In genomic region chr14:21034271-21034670, GRCm38 (mm10) we compare ENCODE assay signal across 24 mouse cellular contexts. TPM values are rescaled to one million over a fixed set of nuclear protein-coding genes. Genes with fewer than 3 reads are reported as not detected.
DNase-seq lines count a peak whose midpoint lies in the region; ATAC-seq and TF ChIP-seq lines count a peak whose summit lies in the region.
"Had no signal": no experiment of that assay in that cellular context is flagged by ENCODE, and none has a peak within 500 bp of the region (broad histone marks: within the 10 kb centered on the region; RNA-seq: fewer than 3 reads in every experiment).

No protein-coding gene starts in this region.

- intact Hi-C loops in heart, postnatal 10 days (cut with DNase I): no loop called here

- no peaks in the 10 kb centered on the region for H3K4me1 ChIP-seq in midbrain, embryonic 11.5 days (ENCODE audit: control insufficient read depth, insufficient read depth, low read length)
- H3K4me1 ChIP-seq in midbrain, embryonic 10.5 days: 0 out of 2 replicates have a peak, but pooled peaks cover 2% of the 10 kb centered on the region
- H3K4me1 ChIP-seq in hindbrain, embryonic 11.5 days (replicated peaks; ENCODE audit: control insufficient read depth, insufficient read depth, low read length): no peaks in the 10 kb centered on the region
- H3K4me1 ChIP-seq: forebrain, embryonic 12.5 days; forebrain, embryonic 15.5 days; hindbrain, embryonic 13.5 days had no signal

- DNase-seq in layer of hippocampus, adult 2 months (ENCODE audit: low spot score in 2 of 2): no peak
- DNase-seq in layer of hippocampus, adult 9-11 months: no peak
- peak; percentile 8 for DNase-seq in midbrain, embryonic 11.5 days (ENCODE audit: low spot score, missing footprints)
- DNase-seq in midbrain, embryonic 10.5 days (ENCODE audit: low spot score): no peak
- peak; percentile 74 for DNase-seq in naive thymus-derived CD4-positive, alpha-beta T cell, adult 2 months (ENCODE audit: low read depth)
- DNase-seq in hindbrain, embryonic 11.5 days (ENCODE audit: low spot score): no peak
- no peak for DNase-seq in heart, postnatal 10 days
- DNase-seq: adrenal gland, adult 2 months; adrenal gland, postnatal 14 days; cerebellum, adult 11 months; cerebellum, adult 2 months; cerebellum, adult 9-11 months; cerebellum, postnatal 25 days; embryo, embryonic 11 days; gastrocnemius, postnatal 36 days; heart, adult 2 months had no signal

- H3K9me3 ChIP-seq in midbrain, embryonic 11.5 days (ENCODE audit: control insufficient read depth, low read length): no peaks in the 10 kb centered on the region
- H3K9me3 ChIP-seq in midbrain, embryonic 10.5 days (replicated peaks): no peaks in the 10 kb centered on the region
- H3K9me3 ChIP-seq in hindbrain, embryonic 11.5 days (ENCODE audit: control insufficient read depth, low read length): no peaks in the 10 kb centered on the region
- H3K9me3 ChIP-seq: forebrain, embryonic 12.5 days; forebrain, embryonic 15.5 days; heart, embryonic 10.5 days; heart, embryonic 13.5 days; hindbrain, embryonic 13.5 days had no signal

- no peak overlapping the region for H3K4me3 ChIP-seq in layer of hippocampus, adult 2 months
- no peak overlapping the region for H3K4me3 ChIP-seq in midbrain, embryonic 11.5 days (ENCODE audit: low read depth, low read length)
- H3K4me3 ChIP-seq in midbrain, embryonic 10.5 days: no peak overlapping the region
- H3K4me3 ChIP-seq in hindbrain, embryonic 11.5 days (ENCODE audit: low read depth, low read length): no peak overlapping the region
- H3K4me3 ChIP-seq: forebrain, embryonic 12.5 days; forebrain, embryonic 15.5 days; heart, adult 2 months; heart, embryonic 10.5 days; heart, embryonic 13.5 days; hindbrain, embryonic 13.5 days had no signal

- H3K36me3 ChIP-seq in midbrain, embryonic 11.5 days (ENCODE audit: control insufficient read depth, insufficient read depth, low read length): 0 out of 2 replicates have a peak, but pooled peaks cover 4% of the 10 kb centered on the region
- peaks cover 88% of the 10 kb centered on the region for H3K36me3 ChIP-seq in midbrain, embryonic 10.5 days
- H3K36me3 ChIP-seq in hindbrain, embryonic 11.5 days (ENCODE audit: control insufficient read depth, insufficient read depth, low read length): 0 out of 2 replicates have a peak, but pooled peaks cover 2% of the 10 kb centered on the region

- no peak for TF ChIP-seq CTCF in layer of hippocampus, adult 2 months (conservative IDR thresholded peaks at IDR 0.05)

- no peak for ATAC-seq in midbrain, embryonic 11.5 days (ENCODE audit: low FRiP score)
- ATAC-seq in CD4-positive, CD25-positive, alpha-beta regulatory T cell, adult 4 months: peak; percentile 33
- ATAC-seq in hindbrain, embryonic 11.5 days (ENCODE audit: low FRiP score): no peak
- ATAC-seq: forebrain, embryonic 15.5 days; hindbrain, embryonic 16.5 days; intestine, postnatal 0 days had no signal

- H3K4me2 ChIP-seq in midbrain, embryonic 11.5 days: no peak overlapping the region
- no peak overlapping the region for H3K4me2 ChIP-seq in hindbrain, embryonic 11.5 days (replicated peaks; ENCODE audit: low read depth, low read length)
- H3K4me2 ChIP-seq: forebrain, embryonic 12.5 days; forebrain, embryonic 15.5 days; heart, embryonic 13.5 days; hindbrain, embryonic 13.5 days had no signal

- WGBS in midbrain, embryonic 11.5 days: 88% methylated on average over 4 of the region's 4 CpGs
- WGBS in midbrain, embryonic 10.5 days: 95% methylated on average over 4 of the region's 4 CpGs
- WGBS in hindbrain, embryonic 11.5 days: 93% methylated on average over 4 of the region's 4 CpGs

- H3K27ac ChIP-seq in layer of hippocampus, adult 2 months: peak overlapping the region; percentile 81
- no peak overlapping the region for H3K27ac ChIP-seq in midbrain, embryonic 11.5 days (ENCODE audit: low read depth, low read length)
- H3K27ac ChIP-seq in midbrain, embryonic 10.5 days (replicated peaks): no peak overlapping the region
- no peak overlapping the region for H3K27ac ChIP-seq in hindbrain, embryonic 11.5 days (ENCODE audit: low read depth, low read length)
- H3K27ac ChIP-seq: forebrain, embryonic 12.5 days; forebrain, embryonic 15.5 days; heart, embryonic 10.5 days; heart, embryonic 13.5 days; hindbrain, embryonic 13.5 days had no signal

- no peaks in the 10 kb centered on the region for H3K27me3 ChIP-seq in midbrain, embryonic 11.5 days (ENCODE audit: control insufficient read depth, insufficient read depth, low read length)
- H3K27me3 ChIP-seq in midbrain, embryonic 10.5 days (ENCODE audit: low read depth, poor library complexity, severe bottlenecking): no peaks in the 10 kb centered on the region
- H3K27me3 ChIP-seq in hindbrain, embryonic 11.5 days (ENCODE audit: control insufficient read depth, insufficient read depth, low read length): no peaks in the 10 kb centered on the region
- H3K27me3 ChIP-seq: forebrain, embryonic 12.5 days; forebrain, embryonic 15.5 days; heart, embryonic 13.5 days; hindbrain, embryonic 13.5 days had no signal

- H3K9ac ChIP-seq in midbrain, embryonic 11.5 days (ENCODE audit: low read length): no peak overlapping the region
- no peak overlapping the region for H3K9ac ChIP-seq in hindbrain, embryonic 11.5 days (ENCODE audit: low read depth, low read length)
- H3K9ac ChIP-seq: forebrain, embryonic 12.5 days; forebrain, embryonic 15.5 days; heart, embryonic 13.5 days; hindbrain, embryonic 13.5 days had no signal

RNA-seq across cellular contexts. Expression of gene Ap3m1, which starts 18.0 kb away (rescaled TPM):
- total RNA-seq in layer of hippocampus, adult 2 months (2021): 10 to 100 TPM; 67.0 to 70.9 TPM
- 143 and 159 TPM in 2 replicates for polyA plus RNA-seq in midbrain, embryonic 11.5 days (2014; fragmentation: Nextera tagmentation; extraction: Ambion mirVana)
- 108 and 122 TPM in 2 replicates for polyA plus RNA-seq in midbrain, embryonic 10.5 days (2016; fragmentation: Nextera tagmentation; extraction: Ambion mirVana)
- 10 to 100 TPM; 63.6 to 75.8 TPM for polyA plus RNA-seq in CD4-positive, CD25-positive, alpha-beta regulatory T cell, adult 4 months (2017; shearing (Covaris generic))
- 135 and 138 TPM in 2 replicates for polyA plus RNA-seq in hindbrain, embryonic 11.5 days (2014; fragmentation: Nextera tagmentation; extraction: Ambion mirVana)
- 10 to 100 TPM; 60.3 to 82.0 TPM for total RNA-seq in heart, postnatal 10 days (2021)

RNA-seq across cellular contexts. Expression of gene Adk, which starts 18.1 kb away (rescaled TPM):
- total RNA-seq in layer of hippocampus, adult 2 months (2021): 10 to 100 TPM; 62.5 to 72.3 TPM
- 112 and 120 TPM in 2 replicates for polyA plus RNA-seq in midbrain, embryonic 11.5 days (2014; fragmentation: Nextera tagmentation; extraction: Ambion mirVana)
- polyA plus RNA-seq in midbrain, embryonic 10.5 days (2016; fragmentation: Nextera tagmentation; extraction: Ambion mirVana): 122 and 153 TPM in 2 replicates
- polyA plus RNA-seq in CD4-positive, CD25-positive, alpha-beta regulatory T cell, adult 4 months (2017; shearing (Covaris generic)): 100 to 1,000 TPM; 117 to 132 TPM
- 107 and 108 TPM in 2 replicates for polyA plus RNA-seq in hindbrain, embryonic 11.5 days (2014; fragmentation: Nextera tagmentation; extraction: Ambion mirVana)
- 100 to 1,000 TPM; 157 to 165 TPM for total RNA-seq in heart, postnatal 10 days (2021)

Comparison
In these comparisons a context has a peak if more than half of its experiments do, and no peak if none do; other contexts are left out.
1. DNase-seq: peak in midbrain, embryonic 11.5 days (single experiment) and naive thymus-derived CD4-positive, alpha-beta T cell, adult 2 months (single experiment); none in layer of hippocampus, adult 2 months (0 of 2), layer of hippocampus, adult 9-11 months (single experiment), midbrain, embryonic 10.5 days (single experiment), hindbrain, embryonic 11.5 days (single experiment) and heart, postnatal 10 days (0 of 2).